Mouse (Mus musculus) C2C12 (cell line): ENCODE data around the gene Astl.
"Not testable (repeated sequence)": the region's sequence is repeated elsewhere in the genome, so short reads cannot be mapped to it uniquely, and the experiment has no call there.

Experiments used
- CEBPB ChIP-seq: IDR thresholded peaks from one replicate; pipeline ENCODE4 v1.6.1; 2011; ENCODE audit warnings: low read depth, mild to moderate bottlenecking, control low read depth, moderate library complexity
- CTCF ChIP-seq: IDR thresholded peaks from one replicate; pipeline ENCODE4 v1.5.1; 2011; ENCODE audit not compliant: control insufficient read depth, insufficient read depth, insufficient read length
- FOSL1 ChIP-seq: IDR thresholded peaks from one replicate; pipeline ENCODE4 v1.8.0; 2011; ENCODE audit warnings: mild to moderate bottlenecking, low read length; ENCODE audit not compliant: poor library complexity, insufficient read depth, severe bottlenecking
- MAX ChIP-seq: IDR thresholded peaks from one replicate; pipeline ENCODE4 v1.6.1; 2011; ENCODE audit warnings: mild to moderate bottlenecking, control low read depth
- MYOD1 ChIP-seq: IDR thresholded peaks from one replicate; pipeline ENCODE4 v1.6.1; 2011; ENCODE audit warnings: low read depth; ENCODE audit not compliant: control insufficient read depth, insufficient read length
- MYOG ChIP-seq: IDR thresholded peaks from one replicate; pipeline ENCODE4 v1.6.1; 2011; ENCODE audit not compliant: control insufficient read depth, insufficient read length; ENCODE audit errors: extremely low read depth
- USF1 ChIP-seq: IDR thresholded peaks from one replicate; pipeline ENCODE4 v1.6.1; 2011; ENCODE audit warnings: low read depth, mild to moderate bottlenecking, control low read depth, moderate library complexity

- TF ChIP-seq CTCF, CEBPB, MAX, FOSL1, MYOG, USF1, MYOD1: not testable (repeated sequence)
These were observed 34.2 kb upstream of the Astl start for GRCm38 (mm10) chr2:127304192-127304591.
